Mouse (Mus musculus): ENCODE results near the gene Cchcr1. TPM values are rescaled to one million over a fixed set of nuclear protein-coding genes. Genes with fewer than 3 reads are reported as not detected.
"Not testable (repeated sequence)": the region's sequence is repeated elsewhere in the genome, so short reads cannot be mapped to it uniquely, and the experiment has no call there.

Cchcr1 gene
- 21.2 and 23.3 TPM in 2 replicates for polyA plus RNA-seq (2015; fragmentation: Nextera tagmentation; extraction: Ambion mirVana)

- Histone ChIP-seq H3K9ac (peak within 1 kb of the TSS; percentile 62), H3K27me3 (no peaks in the 10 kb centered on the region), H3K36me3 (peaks cover 19% of the 10 kb centered on the region; the same call in 1 of the 2 replicates), H3K4me3 (peak within 1 kb of the TSS; percentile 72), H3K27ac (peak within 1 kb of the TSS; percentile 72), H3K9me3 (no peaks in the 10 kb centered on the region), H3K4me1 (peaks cover 39% of the 10 kb centered on the region), H3K4me2 (peak within 1 kb of the TSS; percentile 86)
- 1% methylated on average over 64 of the region's 67 CpGs for WGBS
- peak; percentile 97 for ATAC-seq (ENCODE audit: borderline replicate concordance, extremely low read depth, low FRiP score, low TSS enrichment)
Observed at GRCm38 (mm10) chr17:35516652-35517500, at the start of gene Cchcr1, which contains the start of gene Tcf19. Cchcr1 (plus strand) TSS chr17:35517100. Tcf19 (minus strand) TSS chr17:35516824.

GRCm38 (mm10) chr17:35468936-35469335 is 48.0 kb upstream of the Cchcr1 start:
- not testable (repeated sequence) for H3K27ac ChIP-seq; ATAC-seq (ENCODE audit: borderline replicate concordance, extremely low read depth, low FRiP score, low TSS enrichment); H3K36me3 ChIP-seq; H3K9ac ChIP-seq; H3K9me3 ChIP-seq; H3K4me2 ChIP-seq; H3K4me3 ChIP-seq
- Histone ChIP-seq H3K4me1 (peaks cover 13% of the 10 kb centered on the region; the same call in 1 of the 2 replicates), H3K27me3 (peaks cover 33% of the 10 kb centered on the region)
- 32% methylated on average over 3 of the region's 3 CpGs for WGBS

GRCm38 (mm10) chr17:35469842-35470751 is 46.8 kb upstream of the Cchcr1 start, which contains the start of gene H2-Q10:
H2-Q10 (plus strand) TSS chr17:35470089.
- H3K9me3 ChIP-seq: no peaks in the 10 kb centered on the region
- peak within 1 kb of the TSS; percentile 86 for H3K4me2 ChIP-seq
- under 1% methylated on average over 78 of the region's 80 CpGs for WGBS
- peaks cover 33% of the 10 kb centered on the region for H3K27me3 ChIP-seq
- H3K27ac ChIP-seq: no peak within 1 kb of the TSS
- H3K4me1 ChIP-seq: peaks cover 13% of the 10 kb centered on the region; the same call in 1 of the 2 replicates
- no peaks in the 10 kb centered on the region for H3K36me3 ChIP-seq
- ATAC-seq (ENCODE audit: borderline replicate concordance, extremely low read depth, low FRiP score, low TSS enrichment): peak; percentile 42; the same call in 1 of the 2 replicates
- H3K4me3 ChIP-seq: peak within 1 kb of the TSS; percentile 45
- no peak within 1 kb of the TSS for H3K9ac ChIP-seq

GRCm38 (mm10) chr17:35484066-35484465 is 32.8 kb upstream of the Cchcr1 start:
- H3K27ac ChIP-seq: no peak overlapping the region
- no peaks in the 10 kb centered on the region for H3K36me3 ChIP-seq
- no peak overlapping the region for H3K9ac ChIP-seq
- H3K4me3 ChIP-seq: no peak overlapping the region
- WGBS: under 1% methylated on average over 9 of the region's 9 CpGs
- H3K4me1 ChIP-seq: 0 out of 2 replicates have a peak, but pooled peaks cover 2% of the 10 kb centered on the region
- H3K27me3 ChIP-seq: no peaks in the 10 kb centered on the region
- H3K4me2 ChIP-seq: no peak overlapping the region
- H3K9me3 ChIP-seq: no peaks in the 10 kb centered on the region
- ATAC-seq (ENCODE audit: borderline replicate concordance, extremely low read depth, low FRiP score, low TSS enrichment): no peak

- no peaks in the 10 kb centered on the region for H3K36me3 ChIP-seq
- no peak overlapping the region for H3K4me2 ChIP-seq
- WGBS: 13% methylated on average over 4 of the region's 4 CpGs
- ATAC-seq (ENCODE audit: borderline replicate concordance, extremely low read depth, low FRiP score, low TSS enrichment): no peak
- no peak overlapping the region for H3K9ac ChIP-seq
- H3K27me3 ChIP-seq: no peaks in the 10 kb centered on the region
- no peak overlapping the region for H3K4me3 ChIP-seq
- no peaks in the 10 kb centered on the region for H3K9me3 ChIP-seq
- no peak overlapping the region for H3K27ac ChIP-seq
- H3K4me1 ChIP-seq: 0 out of 2 replicates have a peak, but pooled peaks cover 2% of the 10 kb centered on the region
Observed at GRCm38 (mm10) chr17:35485702-35486101, 31.2 kb upstream of the Cchcr1 start.

- WGBS: 36% methylated on average over 10 of the region's 10 CpGs
Observed at GRCm38 (mm10) chr17:35486726-35487125, 30.2 kb upstream of the Cchcr1 start.

GRCm38 (mm10) chr17:35488041-35488440 is 28.9 kb upstream of the Cchcr1 start:
- no peak for ATAC-seq (ENCODE audit: borderline replicate concordance, extremely low read depth, low FRiP score, low TSS enrichment)
- Histone ChIP-seq H3K36me3 (no peaks in the 10 kb centered on the region), H3K9me3 (no peaks in the 10 kb centered on the region), H3K4me2 (no peak overlapping the region), H3K27ac (no peak overlapping the region), H3K27me3 (no peaks in the 10 kb centered on the region), H3K4me1 (0 out of 2 replicates have a peak, but pooled peaks cover 2% of the 10 kb centered on the region), H3K4me3 (no peak overlapping the region), H3K9ac (no peak overlapping the region)
- 94% methylated on average over 2 of the region's 2 CpGs for WGBS

More at GRCm38 (mm10) chr17:35486726-35487125, 30.2 kb upstream of the Cchcr1 start:
- Histone ChIP-seq H3K4me2 (no peak overlapping the region), H3K36me3 (no peaks in the 10 kb centered on the region), H3K27me3 (no peaks in the 10 kb centered on the region), H3K4me3 (no peak overlapping the region), H3K27ac (no peak overlapping the region), H3K9ac (no peak overlapping the region), H3K9me3 (no peaks in the 10 kb centered on the region), H3K4me1 (0 out of 2 replicates have a peak, but pooled peaks cover 2% of the 10 kb centered on the region)
- ATAC-seq (ENCODE audit: borderline replicate concordance, extremely low read depth, low FRiP score, low TSS enrichment): no peak

GRCm38 (mm10) chr17:35490320-35490719 is 26.6 kb upstream of the Cchcr1 start:
- Histone ChIP-seq H3K36me3 (no peaks in the 10 kb centered on the region), H3K4me3 (no peak overlapping the region), H3K9me3 (no peaks in the 10 kb centered on the region), H3K4me1 (0 out of 2 replicates have a peak, but pooled peaks cover 2% of the 10 kb centered on the region), H3K27ac (no peak overlapping the region), H3K4me2 (no peak overlapping the region), H3K27me3 (no peaks in the 10 kb centered on the region), H3K9ac (no peak overlapping the region)
- 78% methylated on average over 5 of the region's 5 CpGs for WGBS
- ATAC-seq (ENCODE audit: borderline replicate concordance, extremely low read depth, low FRiP score, low TSS enrichment): no peak

- H3K27me3 ChIP-seq: no peaks in the 10 kb centered on the region
- WGBS: 92% methylated on average over 7 of the region's 7 CpGs
- no peaks in the 10 kb centered on the region for H3K36me3 ChIP-seq
- no peaks in the 10 kb centered on the region for H3K9me3 ChIP-seq
- no peak overlapping the region for H3K9ac ChIP-seq
- no peak overlapping the region for H3K4me3 ChIP-seq
- no peak overlapping the region for H3K27ac ChIP-seq
- ATAC-seq (ENCODE audit: borderline replicate concordance, extremely low read depth, low FRiP score, low TSS enrichment): no peak
- no peaks in the 10 kb centered on the region for H3K4me1 ChIP-seq
- H3K4me2 ChIP-seq: no peak overlapping the region
Observed at GRCm38 (mm10) chr17:35497124-35497523, 19.8 kb upstream of the Cchcr1 start.

GRCm38 (mm10) chr17:35502226-35502625 is 14.7 kb upstream of the Cchcr1 start:
- Histone ChIP-seq H3K4me1 (no peaks in the 10 kb centered on the region), H3K9ac (no peak overlapping the region), H3K27ac (no peak overlapping the region), H3K27me3 (peaks cover 11% of the 10 kb centered on the region), H3K36me3 (no peaks in the 10 kb centered on the region), H3K4me3 (no peak overlapping the region), H3K9me3 (no peaks in the 10 kb centered on the region), H3K4me2 (no peak overlapping the region)
- ATAC-seq (ENCODE audit: borderline replicate concordance, extremely low read depth, low FRiP score, low TSS enrichment): no peak
- WGBS: 10% methylated on average over 6 of the region's 6 CpGs

- Histone ChIP-seq H3K9ac (no peak overlapping the region), H3K4me2 (no peak overlapping the region), H3K27me3 (peaks cover 16% of the 10 kb centered on the region), H3K4me3 (no peak overlapping the region), H3K9me3 (no peaks in the 10 kb centered on the region), H3K4me1 (no peaks in the 10 kb centered on the region), H3K27ac (no peak overlapping the region), H3K36me3 (no peaks in the 10 kb centered on the region)
- ATAC-seq (ENCODE audit: borderline replicate concordance, extremely low read depth, low FRiP score, low TSS enrichment): no peak
- WGBS: 46% methylated on average over 5 of the region's 5 CpGs
Observed at GRCm38 (mm10) chr17:35502762-35503161, 14.1 kb upstream of the Cchcr1 start.

Data from lung, embryonic 15.5 days (tissue).